Mouse (Mus musculus): ENCODE results near the gene Dcaf8.

Dcaf8 gene

DNA sequence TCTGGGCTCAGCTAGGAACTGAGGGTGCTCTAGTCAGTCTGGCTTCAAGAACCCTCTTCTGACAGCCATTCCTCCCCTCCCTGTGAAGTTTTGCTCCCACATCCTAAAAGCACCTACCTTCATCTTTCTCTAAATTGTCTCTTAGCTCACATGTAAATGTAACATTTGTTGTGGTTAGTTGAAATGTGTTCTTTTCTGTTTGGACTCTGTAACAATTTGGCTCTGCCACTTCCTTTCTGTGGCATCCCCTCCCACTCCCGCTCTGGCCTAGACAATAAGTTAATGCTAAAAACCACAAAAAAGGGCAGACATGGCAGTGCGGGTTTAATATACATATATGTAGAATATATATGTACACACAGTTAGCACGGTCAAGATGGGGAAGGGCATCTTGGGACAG, 49.3 kb downstream of the Dcaf8 start:
- DNase-seq = no peak

DNA sequence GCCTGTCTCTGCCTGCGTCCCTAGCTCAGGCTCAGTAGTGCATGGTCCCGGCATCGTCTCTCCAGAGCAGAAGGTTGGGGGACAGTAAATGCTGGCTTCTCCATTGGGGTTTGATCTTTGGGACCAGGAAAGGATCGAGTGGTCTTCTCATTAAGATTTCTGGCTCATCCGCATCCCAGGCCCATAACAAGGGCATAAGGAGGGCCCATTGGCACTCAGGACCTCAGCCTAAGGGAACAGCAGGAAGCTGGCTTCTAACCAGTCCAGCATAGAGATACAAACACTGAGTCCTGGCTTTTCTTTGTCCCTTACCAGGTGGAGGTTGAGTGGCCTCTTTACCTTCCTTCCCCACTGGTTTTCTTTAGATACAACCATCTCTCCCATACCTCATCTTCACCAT, 50.0 kb downstream of the Dcaf8 start:
- DNase-seq = no peak

DNA sequence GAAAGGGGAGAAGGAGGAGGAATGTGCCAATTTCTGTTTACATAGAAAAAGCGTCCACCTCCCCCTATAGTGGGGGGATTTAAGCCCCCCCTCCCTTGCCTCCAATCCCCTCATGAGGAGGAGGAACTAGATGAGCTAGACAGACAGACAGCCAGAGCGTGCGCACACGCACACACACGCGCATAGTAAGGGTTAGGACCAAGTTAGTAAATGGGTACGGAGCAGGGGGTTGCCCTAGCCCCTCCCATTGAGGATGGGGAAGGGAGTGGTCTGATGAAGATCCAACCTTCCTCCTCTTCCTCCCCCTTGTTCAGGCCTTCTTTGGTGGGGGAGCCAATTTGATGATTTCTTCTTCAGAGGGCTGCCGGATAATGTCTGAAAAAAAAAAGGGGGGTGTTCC, 50.4 kb downstream of the Dcaf8 start:
- DNase-seq = no peak

DNA sequence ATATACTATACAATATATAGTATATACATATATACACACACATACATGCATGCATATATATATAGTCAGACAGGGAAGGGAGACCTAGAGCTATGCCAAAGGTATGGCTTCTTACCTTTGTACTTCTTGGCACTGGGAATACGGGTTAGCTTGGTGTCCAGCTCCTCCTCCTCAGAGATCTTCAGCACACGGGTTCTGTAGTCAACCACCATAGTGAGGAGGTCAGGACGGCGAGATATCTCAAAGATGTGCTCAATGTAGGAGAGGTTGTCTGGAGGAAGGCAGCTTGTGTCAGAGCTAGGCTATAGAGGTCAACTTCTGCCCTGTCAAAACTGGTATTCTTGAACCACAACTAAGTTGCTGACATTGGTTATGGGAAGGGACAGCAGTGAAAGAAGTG, 51.1 kb downstream of the Dcaf8 start:
- DNase-seq = no peak

DNA sequence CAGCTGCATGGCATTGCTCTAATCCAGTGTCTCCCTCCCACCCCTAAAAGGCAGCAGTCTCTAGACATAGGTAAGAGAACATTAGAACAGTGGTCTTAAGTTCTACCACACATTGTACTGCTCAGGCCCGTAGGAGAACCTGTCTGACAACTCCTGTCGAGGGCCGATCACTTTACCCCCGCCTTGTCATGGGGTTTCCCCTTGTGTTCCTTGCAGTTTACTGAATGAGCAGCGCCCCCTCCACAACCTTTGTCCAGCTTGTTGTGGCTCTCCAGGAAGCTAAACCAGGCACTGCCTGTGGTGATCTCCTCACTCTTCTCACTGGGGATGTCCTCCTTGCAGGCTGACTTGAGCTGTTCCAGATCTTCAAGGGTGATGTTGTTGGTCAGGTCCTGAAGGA, 52.3 kb downstream of the Dcaf8 start:
- DNase-seq = no peak

DNA sequence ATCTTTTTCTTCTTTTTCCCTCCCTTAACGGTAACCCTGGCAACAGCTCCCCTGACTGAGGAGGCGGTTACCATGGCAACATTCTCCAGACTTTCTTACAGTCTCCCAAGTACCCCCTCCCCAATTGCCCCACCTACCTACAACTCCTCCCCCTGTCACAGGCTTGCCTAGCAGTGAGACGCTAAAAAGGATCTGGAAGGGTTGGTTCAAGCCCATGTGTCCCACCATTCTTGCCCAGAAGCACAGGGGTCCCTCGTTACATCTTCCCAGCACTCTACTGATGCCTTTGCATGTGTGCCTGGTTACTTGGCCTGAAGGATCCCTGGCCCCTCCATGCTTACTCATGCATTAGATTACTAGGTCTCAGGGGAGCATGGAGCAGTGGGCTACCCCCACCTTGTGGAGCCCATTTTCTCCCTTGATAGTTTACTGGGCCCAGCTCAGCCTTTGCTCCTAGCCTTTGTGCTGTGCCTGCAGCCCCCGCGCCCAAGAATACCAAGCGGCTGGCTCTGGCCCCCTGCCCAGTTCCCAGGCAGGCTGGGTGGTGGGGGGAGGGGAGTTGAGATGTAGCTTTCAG, 53.1 kb downstream of the Dcaf8 start:
- DNase-seq = no peak

DNA sequence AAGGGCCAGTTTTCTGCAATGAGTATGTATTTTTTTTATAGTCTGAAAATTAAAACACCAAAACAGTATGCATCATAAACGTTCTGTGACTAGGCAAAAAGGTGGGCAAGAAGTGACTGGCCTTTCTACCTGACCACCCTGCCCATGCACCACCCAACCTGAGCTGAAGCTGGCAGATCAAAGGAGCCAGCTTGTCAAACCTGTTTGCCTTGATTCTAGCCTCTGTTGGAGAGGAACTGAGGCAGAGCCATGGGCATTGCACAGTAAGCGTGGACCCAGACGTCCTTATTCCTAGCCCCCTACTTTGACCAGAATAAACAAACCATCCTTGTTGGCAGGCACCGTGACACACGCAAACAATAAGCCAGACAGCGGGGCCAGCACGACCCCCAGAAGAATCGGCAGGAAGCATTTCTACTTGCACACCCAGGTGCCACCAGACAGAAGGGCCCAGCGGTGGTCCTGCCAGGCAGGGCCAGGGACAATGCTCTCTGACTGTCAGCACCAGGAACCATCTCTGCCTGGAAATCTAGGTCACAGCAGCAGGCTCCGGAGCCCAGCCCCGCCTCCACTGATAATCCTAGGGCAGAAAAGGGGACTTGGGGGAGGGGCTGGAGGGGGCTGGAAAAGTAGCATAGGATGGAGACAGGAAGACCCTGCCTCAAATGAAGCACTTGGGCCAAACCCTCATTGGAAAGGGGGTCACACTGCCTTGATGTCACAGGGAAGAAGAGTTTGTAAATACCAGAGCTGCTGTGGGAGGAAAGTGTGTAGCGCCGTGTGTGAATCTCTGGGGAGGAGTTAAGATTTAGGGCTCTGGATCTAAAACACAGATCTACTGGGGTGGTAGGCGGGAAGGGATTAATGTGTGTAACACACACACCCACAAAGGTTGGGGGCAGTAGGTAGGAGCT, 54.3 kb downstream of the Dcaf8 start:
- no peak for DNase-seq

DNA sequence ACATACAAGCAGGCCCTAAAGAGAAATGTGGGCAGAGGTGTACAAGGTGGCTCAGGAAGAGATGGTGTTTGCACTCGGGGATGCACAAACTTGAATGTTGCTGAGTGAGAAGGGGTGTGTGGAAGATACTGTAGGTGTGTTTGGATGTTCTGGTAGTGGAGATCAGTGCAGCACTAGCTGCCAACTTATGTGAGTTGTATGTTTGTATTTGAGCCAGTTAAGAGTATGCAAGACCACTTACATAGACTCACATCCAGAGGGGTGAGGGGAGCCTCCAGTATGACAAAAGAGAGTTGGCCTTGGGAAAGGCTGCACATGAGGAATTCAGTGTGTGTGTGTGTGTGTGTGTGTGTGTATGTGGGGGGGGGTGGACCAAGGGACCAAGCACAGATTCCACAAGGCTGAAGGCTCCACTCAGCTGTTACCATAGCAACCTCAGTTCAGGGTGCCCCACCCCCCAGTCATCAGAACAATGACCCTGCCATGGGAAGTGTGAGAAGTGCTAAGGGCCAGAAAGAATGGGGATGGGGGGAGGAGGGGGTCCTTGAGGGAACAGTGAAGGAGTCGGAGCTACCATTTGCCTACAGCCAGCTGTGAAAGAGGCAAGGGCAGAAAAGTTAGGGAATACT, 55.1 kb downstream of the Dcaf8 start:
- no peak for DNase-seq

DNA sequence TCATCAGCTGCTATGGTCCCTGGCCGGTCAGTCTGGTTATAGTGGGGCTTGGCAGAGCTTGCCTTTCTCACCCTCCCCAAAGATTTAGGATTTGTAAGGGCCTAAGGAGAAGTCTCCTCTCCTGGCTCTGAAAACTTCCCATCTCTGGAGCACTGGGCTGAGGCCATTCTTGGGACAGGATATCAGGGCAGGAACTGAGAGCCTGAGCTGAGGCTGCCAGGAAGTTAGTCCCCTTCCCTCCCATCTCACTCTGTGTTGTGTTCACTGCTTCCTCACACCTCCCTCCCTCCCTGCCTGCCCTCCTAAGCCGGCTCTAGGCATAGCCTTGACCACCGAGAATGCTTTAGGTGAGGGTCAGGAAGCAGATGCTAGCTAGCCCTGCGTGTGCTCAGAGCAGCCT, 55.7 kb downstream of the Dcaf8 start:
- DNase-seq = no peak

DNA sequence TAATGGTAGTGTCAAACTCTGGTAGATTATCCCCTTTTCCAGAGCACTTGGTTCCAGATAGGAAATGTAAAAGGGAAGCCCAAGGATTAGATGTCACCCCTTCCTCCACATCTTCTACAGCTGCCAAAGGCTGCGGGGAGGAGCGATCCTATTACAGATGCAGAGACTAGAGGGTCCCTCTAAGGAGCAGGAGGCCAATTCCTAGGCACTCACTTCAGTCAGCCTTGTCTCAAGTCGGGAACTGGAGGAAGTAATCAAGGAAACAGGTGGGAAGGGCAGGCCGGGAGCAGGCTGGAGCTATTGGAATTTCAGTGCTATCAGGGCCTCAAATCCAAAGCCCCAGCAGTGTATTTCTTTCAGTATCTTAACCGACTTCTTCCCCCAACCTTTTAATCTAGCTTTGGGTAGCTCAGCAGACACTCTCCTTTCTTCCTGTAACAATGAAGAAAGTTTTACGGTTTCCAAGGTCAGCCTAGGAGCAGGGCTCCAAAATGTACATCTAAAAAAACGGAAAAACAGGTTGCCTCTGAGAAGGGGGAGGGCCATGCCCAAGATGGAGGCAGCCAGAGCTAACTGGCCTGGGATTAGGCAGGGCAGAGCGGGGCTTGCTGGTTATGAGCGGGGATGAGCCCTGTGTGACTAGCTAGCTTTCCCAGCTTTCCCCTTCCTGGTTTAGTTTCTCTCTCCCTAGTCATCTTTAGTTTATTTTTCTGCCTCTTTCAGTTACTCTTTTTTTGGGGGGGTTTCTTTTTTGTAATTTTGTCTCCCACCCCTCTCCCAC, 56.3 kb downstream of the Dcaf8 start:
- DNase-seq = no peak

DNA sequence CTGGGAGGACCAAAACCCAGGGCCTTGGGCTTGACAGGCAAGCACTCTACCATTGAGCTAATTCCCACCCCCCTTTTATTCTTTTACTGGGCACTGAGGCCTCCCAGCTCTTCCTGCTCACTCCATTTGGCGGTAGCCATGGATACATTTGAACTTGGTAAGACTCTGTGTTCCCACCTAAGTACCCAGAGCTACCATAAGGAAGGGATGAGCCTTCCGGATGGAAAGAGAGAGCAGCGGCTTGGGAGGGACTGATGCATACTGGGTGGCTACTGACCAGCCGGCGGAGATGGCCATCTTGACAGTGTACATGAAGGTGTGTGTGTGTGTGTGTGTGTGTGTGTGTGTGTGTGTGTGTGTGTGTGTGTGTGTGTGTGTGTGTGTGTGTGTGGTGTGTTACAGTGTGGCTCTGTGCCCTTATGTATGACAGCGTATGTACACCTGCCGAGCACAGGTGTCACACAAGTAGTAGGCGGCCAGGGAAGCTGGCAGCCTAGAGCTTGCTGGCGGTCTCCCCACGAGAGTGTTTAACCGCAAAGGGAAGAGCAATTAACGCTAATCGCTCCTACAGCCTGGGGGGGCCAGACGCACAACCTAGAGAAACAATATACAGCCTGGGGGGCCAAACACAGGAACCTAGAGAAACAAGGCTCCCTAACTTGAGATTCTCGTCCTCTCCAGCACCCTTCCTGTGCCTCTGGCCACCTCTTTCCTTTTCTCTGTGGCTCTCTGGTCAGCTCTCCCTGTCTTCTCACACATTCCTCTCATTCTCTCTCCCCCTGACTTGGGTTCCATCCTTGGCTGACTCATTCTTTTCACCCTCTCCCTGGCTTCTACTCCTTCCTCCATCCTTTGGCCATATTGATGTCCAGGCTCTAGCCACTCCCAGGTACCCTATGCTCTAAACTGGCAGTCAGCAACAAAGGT, 57.2 kb downstream of the Dcaf8 start:
- DNase-seq = no peak

DNA sequence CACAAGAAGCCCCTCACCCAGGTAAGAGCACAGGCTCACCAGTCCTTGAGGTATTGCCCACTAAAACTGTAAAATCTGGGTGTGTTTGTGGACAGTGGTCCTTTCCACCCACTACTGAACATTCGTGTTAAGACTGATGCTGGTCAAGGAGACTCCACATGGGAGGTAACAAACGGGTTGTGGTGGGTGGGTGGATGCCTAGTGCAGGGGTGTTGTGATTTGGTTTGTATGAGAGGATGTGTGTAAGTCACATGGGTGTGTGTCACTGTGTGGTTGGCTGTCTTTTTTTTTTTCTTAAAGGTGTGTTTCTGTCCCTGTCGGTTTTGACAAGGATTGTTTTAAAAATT, 57.8 kb downstream of the Dcaf8 start:
- DNase-seq = peak; percentile 35 to 36

DNA sequence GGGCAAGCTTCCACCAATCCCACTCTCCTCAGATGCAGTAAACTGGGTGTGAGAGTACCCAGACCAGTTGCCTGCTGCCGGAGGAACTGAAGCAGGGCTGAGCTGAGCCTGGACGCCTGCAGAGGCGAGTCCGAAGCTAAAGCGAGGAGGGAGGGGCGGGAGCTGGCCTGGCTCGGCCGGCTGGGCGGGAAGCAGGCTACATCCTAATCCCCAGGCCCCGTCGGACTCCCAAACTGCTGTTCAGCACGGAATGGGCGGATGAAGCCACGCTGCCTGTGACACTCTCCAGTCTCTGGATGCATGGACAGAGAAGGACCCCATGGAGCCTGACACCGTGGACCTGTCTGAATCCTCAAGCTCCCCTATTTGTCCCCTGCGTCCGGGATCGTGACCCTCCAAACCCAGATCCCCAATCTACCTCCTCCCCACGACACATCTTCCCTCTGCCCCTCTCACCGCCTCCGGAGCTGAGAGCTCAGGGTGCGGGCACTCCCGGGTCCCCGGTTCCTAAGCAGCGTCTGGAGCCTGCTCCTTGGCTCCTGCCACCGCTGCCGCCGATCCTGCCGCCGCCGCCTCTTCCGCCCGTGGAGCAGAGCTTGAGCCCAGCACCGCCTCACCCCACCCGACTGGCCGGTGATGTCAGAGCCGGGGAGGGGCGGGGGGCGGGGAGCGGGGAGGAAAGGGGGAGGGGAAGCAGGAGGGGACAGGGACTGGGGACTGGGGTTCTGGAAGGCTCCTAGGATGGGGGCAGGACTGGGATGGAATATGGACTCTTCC, 58.4 kb downstream of the Dcaf8 start, which contains the start of gene Pea15a:
Gene Pea15a, minus strand, starts transcription at position 664 of the 777 bp plus-strand sequence.
- peak; percentile 73 to 74 for DNase-seq

DNA sequence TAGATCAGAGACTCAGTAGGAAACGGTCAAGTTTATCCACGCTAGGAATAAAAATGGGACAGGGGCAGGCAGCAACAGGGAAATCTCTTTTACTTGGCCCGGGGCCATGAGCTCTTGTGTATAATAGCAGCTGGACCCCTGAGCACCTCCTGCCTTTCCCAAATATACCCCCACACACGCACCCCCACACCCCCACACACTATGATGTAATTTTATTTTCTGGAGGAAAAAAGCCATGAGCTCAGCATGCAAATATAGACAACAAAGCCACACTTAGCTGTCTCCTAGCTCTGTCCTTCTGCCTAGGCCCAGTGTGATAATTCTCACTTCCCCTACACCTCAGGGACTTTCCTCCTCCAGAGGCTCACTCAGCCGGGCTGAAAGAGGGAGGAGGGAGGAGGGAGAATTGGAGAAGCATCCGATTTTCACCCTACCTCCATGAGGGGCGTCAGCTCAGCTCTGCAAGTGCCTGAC, 59.3 kb downstream of the Dcaf8 start:
- DNase-seq = peak; percentile 31 to 41

DNA sequence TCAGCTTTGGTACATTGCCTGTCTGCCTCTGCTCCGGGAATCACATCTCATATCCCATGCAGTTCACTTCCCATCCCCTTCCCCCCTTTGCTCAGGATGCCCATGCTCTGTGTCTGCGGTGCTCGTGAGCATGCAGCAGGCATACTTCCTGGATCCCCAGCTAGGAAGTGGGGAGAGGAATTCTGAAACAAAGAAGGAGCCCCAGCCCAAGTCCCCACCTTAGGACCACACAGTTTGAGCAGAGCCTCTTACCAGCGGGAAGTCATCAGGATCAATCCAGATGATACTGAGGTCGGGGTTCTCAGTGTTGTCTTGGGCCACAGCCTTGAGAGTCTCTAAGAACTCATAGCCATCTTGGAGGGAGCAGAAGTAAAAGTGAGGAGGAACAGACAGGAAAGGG, 64.9 kb downstream of the Dcaf8 start:
- no peak for DNase-seq

DNA sequence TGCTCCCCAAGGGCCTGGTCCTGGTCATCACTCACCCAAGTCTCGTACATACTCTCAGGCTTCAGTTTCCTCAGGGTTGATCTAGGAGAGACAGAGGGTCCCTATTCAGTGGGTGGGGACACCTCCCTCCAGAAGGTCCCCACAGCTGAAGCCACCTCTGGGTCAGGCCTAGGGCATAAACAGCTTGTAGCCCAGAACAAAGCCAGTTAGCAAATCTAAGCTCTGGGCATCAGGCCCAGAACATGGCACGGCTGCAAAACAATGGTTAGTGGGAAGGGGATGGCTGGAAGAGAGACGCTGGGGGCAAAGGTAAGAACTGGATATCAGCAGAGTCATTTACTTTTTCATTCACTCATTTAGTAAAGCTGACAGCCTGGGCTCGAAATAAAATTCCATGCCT, 65.9 kb downstream of the Dcaf8 start:
- DNase-seq = no peak

DNA sequence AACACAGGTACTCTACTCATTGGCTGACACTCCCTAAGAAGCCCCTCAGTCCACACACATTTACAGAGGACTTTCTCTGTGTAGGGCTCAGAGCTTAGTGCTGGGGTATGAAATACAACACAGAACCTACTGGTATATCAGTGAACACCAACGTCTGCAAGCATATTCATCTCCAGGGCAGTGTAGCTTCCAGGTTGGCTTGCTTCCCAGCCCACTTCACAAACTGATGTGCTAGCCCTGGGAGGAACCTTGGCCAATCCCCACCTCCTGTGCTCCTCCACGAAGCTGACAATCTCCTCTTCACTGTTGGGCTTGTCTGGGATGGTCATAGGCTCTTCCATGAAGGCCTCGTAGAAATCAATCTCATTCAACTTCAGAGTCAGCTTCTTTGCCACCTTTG, 66.9 kb downstream of the Dcaf8 start:
- no peak for DNase-seq

DNA sequence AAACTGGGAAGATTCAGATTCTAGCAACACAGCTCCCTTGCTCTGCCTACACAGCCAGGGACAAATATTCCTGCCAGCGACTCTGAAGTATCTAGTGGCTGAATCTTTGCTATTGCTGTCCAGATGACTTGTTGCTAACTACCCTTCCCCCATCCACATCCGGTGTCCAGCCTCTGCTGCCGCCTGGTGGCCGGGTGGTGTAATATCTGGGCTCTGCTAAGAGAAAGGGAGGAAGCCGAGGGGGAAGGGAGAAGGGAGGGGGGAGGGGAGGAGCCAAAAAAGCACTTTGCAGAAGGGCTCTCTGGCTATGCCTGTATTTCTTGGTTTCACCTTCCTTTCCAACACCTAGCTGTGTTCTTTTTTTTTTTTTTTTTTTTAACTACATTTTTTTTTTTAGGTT, 69.3 kb downstream of the Dcaf8 start:
- DNase-seq = peak; percentile 95 to 96

DNA sequence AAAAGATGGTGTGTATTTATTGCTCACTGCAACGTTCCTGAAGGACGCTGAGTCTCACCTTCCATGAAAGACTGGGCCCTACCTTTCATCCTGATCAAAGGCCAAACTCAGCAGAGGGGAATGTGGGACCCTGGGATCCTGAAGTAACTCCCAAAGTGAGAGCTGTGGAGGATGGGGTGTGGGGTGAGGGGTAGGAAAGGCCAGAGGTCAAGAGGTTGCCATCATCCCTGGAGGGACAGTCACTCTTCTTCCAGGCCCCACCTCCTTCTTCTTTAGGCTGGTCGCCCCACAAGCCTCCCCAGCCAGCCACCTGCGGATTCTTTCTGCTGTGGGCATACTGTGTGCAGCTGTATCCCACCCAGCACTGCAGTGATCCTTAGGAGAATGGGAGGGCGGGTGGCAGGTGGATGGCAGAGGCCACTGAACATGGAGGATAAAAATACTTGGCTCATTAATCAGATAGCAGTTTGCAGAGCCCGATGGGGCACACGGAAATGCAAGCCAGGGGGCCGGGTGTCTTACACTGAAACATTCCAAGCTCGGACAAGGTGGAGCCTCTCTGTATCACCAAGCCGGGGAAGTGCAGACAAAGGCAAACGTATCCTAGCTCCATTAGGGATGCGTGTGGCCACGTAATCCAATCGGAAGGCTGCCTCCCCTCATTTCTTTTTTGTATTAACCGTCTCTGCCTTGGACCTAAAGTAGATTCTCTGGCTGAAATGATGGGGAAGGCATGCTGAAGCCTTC, 70.5 kb downstream of the Dcaf8 start:
- DNase-seq = no peak
